Mouse (Mus musculus) midbrain, embryonic 10.5 days (tissue): ENCODE results near the gene Ccm2. TPM values are rescaled to one million over a fixed set of nuclear protein-coding genes. Genes with fewer than 3 reads are reported as not detected.
A peak's percentile ranks its signal among the peaks of the same experiment; 100 is the strongest.

Source experiments
- DNase-seq: peaks from one replicate; pipeline ENCODE4 v3.0.0-alpha.2; 2017; ENCODE audit warnings: low spot score
- H3K27ac ChIP-seq: fragments of 300-500 bp; sonication (generic); replicated peaks from 2 replicates; pipeline ENCODE4 v1.5.1; 2016; ENCODE audit warnings: mild to moderate bottlenecking
- H3K27me3 ChIP-seq: fragments of 300-500 bp; sonication (generic); 2 replicates; pipeline ENCODE4 v1.6.1; 2016; ENCODE audit warnings: low read depth, mild to moderate bottlenecking; ENCODE audit not compliant: poor library complexity, severe bottlenecking
- H3K36me3 ChIP-seq: fragments of 300-500 bp; sonication (generic); 2 replicates; pipeline ENCODE4 v1.6.1; 2016; ENCODE audit warnings: mild to moderate bottlenecking, moderate library complexity
- H3K4me1 ChIP-seq: fragments of 300-500 bp; sonication (generic); 2 replicates; pipeline ENCODE4 v1.6.1; 2016
- H3K4me3 ChIP-seq: fragments of 300-500 bp; sonication (generic); 2 replicates; pipeline ENCODE4 v1.5.1; 2016; ENCODE audit warnings: mild to moderate bottlenecking, moderate library complexity
- H3K9me3 ChIP-seq: fragments of 300-500 bp; sonication (generic); replicated peaks from 2 replicates; pipeline ENCODE4 v1.6.1; 2016; ENCODE audit warnings: mild to moderate bottlenecking
- WGBS: fragments of 180-500 bp; shearing (Covaris S2); methylation state at CpG from one replicate; pipeline ENCODE4 v1.1.7; 2016; 5-methylcytosine and 5-hydroxymethylcytosine counted together
- polyA plus RNA-seq: library from polyadenylated mRNA; unstranded; fragments of >200 nt; fragmentation: Nextera tagmentation; extraction: Ambion mirVana; gene quantifications from 2 replicates; pipeline ENCODE4 v1.2.1, GENCODE M21; 2016

The Ccm2 gene
- polyA plus RNA-seq, 1 experiment from 2014 or later = 106 TPM

DNA sequence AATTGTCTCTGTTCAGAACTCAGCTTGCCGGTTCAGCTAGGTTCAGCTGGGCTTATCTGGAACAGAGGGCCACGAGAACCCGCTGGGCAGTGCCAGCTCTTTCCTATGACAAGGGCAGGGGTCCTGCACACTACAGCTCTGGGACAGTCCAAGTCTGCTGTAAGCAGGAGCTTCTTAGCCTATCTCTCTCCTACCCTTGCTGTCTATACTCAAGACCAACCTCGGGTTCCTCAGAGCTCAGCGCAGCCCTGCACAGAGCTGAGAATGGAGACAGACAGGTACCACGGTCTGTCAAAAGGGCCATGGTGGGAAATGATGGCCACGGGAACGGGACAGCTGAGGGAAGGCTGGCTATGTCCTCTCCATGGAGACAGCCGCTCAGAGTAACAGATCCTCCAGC, 56.5 kb downstream of the Ccm2 start:
- Histone ChIP-seq H3K27me3 (peaks cover 40% of the 10 kb centered on the region), H3K4me1 (peaks cover 78% of the 10 kb centered on the region), H3K27ac (no peak overlapping the region), H3K36me3 (peaks cover 22% of the 10 kb centered on the region), H3K4me3 (peak overlapping the region; percentile 60; the same call in 1 of the 2 replicates), H3K9me3 (no peaks in the 10 kb centered on the region)
- no peak for DNase-seq
- WGBS = 85% methylated on average over 9 of the region's 9 CpGs

DNA sequence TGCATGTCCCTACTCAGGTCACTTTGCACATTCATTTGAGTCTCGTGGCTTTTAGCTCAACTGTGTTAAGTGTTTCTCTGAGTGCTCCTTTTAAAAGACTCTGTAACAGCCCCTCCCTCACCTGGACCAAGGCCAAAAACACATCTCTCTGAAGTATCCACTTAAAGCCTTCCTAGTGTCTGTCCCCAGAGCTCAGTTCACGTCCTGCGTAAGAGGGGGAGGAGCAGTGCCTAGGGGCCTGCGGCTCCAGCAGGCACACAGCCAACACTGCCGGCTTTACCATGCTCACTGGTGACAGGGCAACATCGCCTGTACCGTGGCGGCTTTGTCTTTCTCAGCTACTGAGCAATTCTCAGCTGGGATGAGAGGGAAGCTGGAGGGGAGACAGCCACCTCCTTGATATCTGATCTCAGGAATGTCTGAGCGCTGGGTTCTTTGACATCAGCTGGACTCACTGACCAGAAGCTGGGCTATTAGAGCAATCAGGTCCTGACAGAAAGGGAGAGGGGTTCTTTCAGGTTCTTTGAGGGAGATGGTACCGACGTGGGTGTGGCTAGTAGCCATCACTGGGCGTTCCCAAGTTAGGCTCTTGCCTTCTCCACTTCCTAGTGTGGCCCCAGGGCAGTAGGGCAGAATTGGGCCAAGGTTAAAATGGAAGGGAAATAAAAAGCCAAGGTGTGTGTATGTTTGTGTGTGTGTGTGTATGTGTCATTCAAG, 57.4 kb downstream of the Ccm2 start:
- Histone ChIP-seq H3K27ac (peak overlapping the region; percentile 81; the same call in 1 of the 2 replicates), H3K36me3 (peaks cover 20% of the 10 kb centered on the region; the same call in 1 of the 2 replicates), H3K4me1 (peaks cover 70% of the 10 kb centered on the region), H3K4me3 (peak overlapping the region; percentile 60), H3K9me3 (no peaks in the 10 kb centered on the region), H3K27me3 (peaks cover 40% of the 10 kb centered on the region)
- no peak for DNase-seq
- WGBS = 39% methylated on average over 12 of the region's 12 CpGs

DNA sequence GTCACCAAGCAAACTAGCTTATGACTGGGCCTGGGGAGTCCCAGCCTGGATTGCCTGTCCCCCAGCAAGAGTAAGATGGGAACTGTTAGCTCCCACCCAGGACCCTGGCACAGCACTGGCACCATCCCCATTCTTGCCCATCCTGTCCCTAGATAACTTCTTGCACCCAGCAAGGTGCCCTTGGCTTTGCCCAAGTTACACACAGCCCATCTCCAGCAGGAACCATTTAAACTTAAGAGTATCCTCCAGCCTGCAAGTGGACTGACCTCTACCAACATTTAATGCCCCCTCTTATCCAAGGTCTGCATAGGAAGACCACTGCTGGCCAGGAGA, 57.9 kb downstream of the Ccm2 start:
- Histone ChIP-seq H3K4me1 (peaks cover 65% of the 10 kb centered on the region), H3K4me3 (peak overlapping the region; percentile 60), H3K9me3 (no peaks in the 10 kb centered on the region), H3K36me3 (peaks cover 20% of the 10 kb centered on the region; the same call in 1 of the 2 replicates), H3K27me3 (peaks cover 40% of the 10 kb centered on the region), H3K27ac (peak overlapping the region; percentile 81)
- no peak for DNase-seq

DNA sequence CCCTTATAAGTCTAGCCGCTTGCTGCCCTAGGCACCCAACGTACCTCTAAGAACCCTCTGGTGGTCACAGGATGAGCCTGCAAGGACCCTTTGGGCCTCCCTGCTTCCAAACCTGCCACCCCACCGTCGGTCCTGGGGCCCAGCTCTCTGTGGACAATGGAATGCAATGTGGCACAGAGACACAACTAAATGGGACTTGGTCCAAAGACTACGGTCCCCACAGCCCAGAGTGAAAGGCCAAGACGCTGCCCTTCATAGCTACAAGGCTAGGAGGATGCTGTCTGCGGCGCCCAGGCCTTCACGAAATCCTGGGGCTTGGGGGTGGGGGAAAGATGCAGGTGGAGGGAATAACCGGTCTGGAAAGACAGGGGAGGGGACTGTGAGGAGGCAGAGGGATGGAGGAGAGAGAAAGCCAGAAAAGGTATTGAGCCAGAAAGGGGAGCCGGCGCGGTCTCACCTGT, 58.4 kb downstream of the Ccm2 start:
- no peaks in the 10 kb centered on the region for H3K9me3 ChIP-seq
- peaks cover 21% of the 10 kb centered on the region; the same call in 1 of the 2 replicates for H3K36me3 ChIP-seq
- WGBS = 16% methylated on average over 13 of the region's 13 CpGs
- H3K27me3 ChIP-seq = peaks cover 40% of the 10 kb centered on the region
- peak overlapping the region; percentile 81 for H3K27ac ChIP-seq
- DNase-seq = no peak
- peak overlapping the region; percentile 60 for H3K4me3 ChIP-seq
- peaks cover 60% of the 10 kb centered on the region for H3K4me1 ChIP-seq

DNA sequence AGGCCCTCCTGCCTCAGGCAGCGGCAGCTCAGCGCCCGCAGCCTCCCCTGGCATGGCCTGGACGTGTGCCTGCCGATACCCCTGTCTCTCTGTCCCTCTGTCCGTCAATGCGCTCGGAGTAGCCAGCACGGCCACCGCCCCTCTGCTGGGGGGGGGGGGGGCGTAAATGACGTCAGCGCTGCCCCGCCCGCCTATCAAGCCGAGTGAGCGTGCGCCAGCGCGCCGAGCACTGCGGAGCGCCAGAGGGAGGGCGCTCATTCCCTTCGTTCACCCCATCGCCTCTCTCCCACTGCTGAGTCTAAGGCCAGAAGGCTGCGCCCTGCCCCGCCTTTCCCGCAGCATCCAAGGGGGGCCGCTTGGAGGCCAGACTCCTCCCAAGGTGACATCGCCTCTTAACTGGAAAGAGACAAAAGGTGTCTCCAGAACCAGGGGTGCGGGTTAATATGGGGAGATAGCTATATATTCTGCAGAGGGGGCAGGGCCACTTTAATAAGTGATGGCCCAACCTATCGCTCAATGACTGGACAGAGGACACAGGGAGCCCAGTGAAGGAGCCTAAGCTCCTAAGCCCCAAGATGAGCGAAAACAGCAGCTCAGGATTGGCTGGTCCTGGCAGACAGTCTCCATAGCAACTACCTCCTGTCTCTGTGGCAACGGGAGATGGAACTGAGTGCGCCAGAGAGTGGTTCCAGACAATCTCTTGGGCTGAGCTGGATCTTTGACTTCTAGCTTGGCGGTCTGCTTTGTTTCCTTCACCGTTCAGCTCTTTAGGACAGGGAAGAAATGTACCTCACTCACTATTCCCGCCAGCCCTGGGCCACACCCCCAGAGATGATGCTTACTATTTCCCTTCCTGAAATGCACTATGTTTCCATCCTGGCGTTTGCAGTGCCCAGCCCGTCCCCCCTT, 59.1 kb downstream of the Ccm2 start, which contains the start of gene Nacad:
Gene Nacad, minus strand, starts transcription at position 563 of the 909 bp plus-strand sequence.
- Histone ChIP-seq H3K27me3 (peaks cover 40% of the 10 kb centered on the region), H3K9me3 (no peaks in the 10 kb centered on the region), H3K36me3 (peaks cover 22% of the 10 kb centered on the region), H3K27ac (peak within 1 kb of the TSS; percentile 81), H3K4me3 (peak within 1 kb of the TSS; percentile 60), H3K4me1 (peaks cover 53% of the 10 kb centered on the region)
- peak; percentile 80 for DNase-seq
- 4% methylated on average over 41 of the region's 41 CpGs for WGBS

- H3K4me3 ChIP-seq = no peak overlapping the region
- peaks cover 100% of the 10 kb centered on the region for H3K36me3 ChIP-seq
- no peak for DNase-seq
- 92% methylated on average over 12 of the region's 12 CpGs for WGBS
- H3K9me3 ChIP-seq = no peaks in the 10 kb centered on the region
- H3K4me1 ChIP-seq = no peaks in the 10 kb centered on the region
- no peaks in the 10 kb centered on the region for H3K27me3 ChIP-seq
- no peak overlapping the region for H3K27ac ChIP-seq
Measured at GRCm38 (mm10) chr11:6615250-6616205, 68.8 kb downstream of the Ccm2 start.

DNA sequence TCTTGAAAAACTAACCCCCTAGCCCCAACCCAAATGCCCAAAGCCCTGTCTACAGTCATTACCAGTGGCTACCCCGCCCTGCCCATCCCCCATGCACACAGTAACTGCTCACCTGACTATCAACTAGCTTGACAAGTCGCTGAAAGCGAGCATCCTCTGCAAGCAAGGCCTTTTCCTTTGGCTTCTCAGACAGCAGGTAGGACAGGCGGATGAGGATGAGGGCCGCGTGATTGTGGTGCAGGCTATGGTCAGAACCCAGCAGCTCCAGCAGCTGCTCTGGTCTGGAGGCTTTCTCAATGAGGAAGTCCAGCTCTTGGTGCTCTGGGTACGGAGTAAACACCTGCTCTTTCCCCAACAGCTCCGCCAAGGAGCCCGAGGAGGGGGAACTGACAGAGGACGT, 77.0 kb downstream of the Ccm2 start:
- no peak for DNase-seq
- H3K9me3 ChIP-seq = no peaks in the 10 kb centered on the region
- H3K4me1 ChIP-seq = peaks cover 30% of the 10 kb centered on the region
- H3K36me3 ChIP-seq = peaks cover 62% of the 10 kb centered on the region
- no peak overlapping the region for H3K27ac ChIP-seq
- H3K27me3 ChIP-seq = no peaks in the 10 kb centered on the region
- H3K4me3 ChIP-seq = peak overlapping the region; percentile 84; the same call in 1 of the 2 replicates
- 96% methylated on average over 10 of the region's 10 CpGs for WGBS

GRCm38 (mm10) chr11:6624619-6625382, 78.1 kb downstream of the Ccm2 start:
- H3K27me3 ChIP-seq = no peaks in the 10 kb centered on the region
- H3K4me1 ChIP-seq = peaks cover 30% of the 10 kb centered on the region
- 75% methylated on average over 14 of the region's 14 CpGs for WGBS
- H3K4me3 ChIP-seq = peak overlapping the region; percentile 84
- peaks cover 51% of the 10 kb centered on the region for H3K36me3 ChIP-seq
- no peaks in the 10 kb centered on the region for H3K9me3 ChIP-seq
- peak overlapping the region; percentile 95 for H3K27ac ChIP-seq
- DNase-seq = no peak

- Histone ChIP-seq H3K27ac (peak within 1 kb of the TSS; percentile 95), H3K27me3 (no peaks in the 10 kb centered on the region), H3K36me3 (peaks cover 42% of the 10 kb centered on the region), H3K4me3 (peak within 1 kb of the TSS; percentile 84), H3K9me3 (no peaks in the 10 kb centered on the region), H3K4me1 (peaks cover 30% of the 10 kb centered on the region)
- peak; percentile 94 for DNase-seq
- under 1% methylated on average over 66 of the region's 66 CpGs for whole genome bisulfite sequencing
Measured at GRCm38 (mm10) chr11:6625478-6626387, 79.0 kb downstream of the Ccm2 start, which contains the start of gene Tbrg4. Tbrg4 (minus strand) TSS chr11:6626067.

DNA sequence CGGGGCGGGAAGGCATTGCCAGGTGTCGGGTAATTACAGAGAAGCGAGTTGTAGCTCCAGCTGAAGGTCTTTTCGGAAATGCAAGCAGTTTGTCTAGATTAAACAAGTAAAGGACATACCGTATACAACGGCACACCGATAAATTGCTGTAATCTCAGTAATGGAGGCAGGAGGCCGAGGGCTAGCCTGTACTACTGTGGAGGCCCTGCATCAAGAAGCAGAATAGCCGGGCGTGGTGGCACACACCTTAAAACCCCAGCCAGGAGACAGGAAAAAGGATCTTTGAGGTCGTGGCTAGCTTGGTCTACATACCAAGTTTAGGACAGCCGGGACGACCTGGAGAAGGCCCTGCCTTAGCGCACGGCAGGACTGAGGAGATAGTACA, 79.7 kb downstream of the Ccm2 start:
- H3K36me3 ChIP-seq = peaks cover 35% of the 10 kb centered on the region
- peak overlapping the region; percentile 95 for H3K27ac ChIP-seq
- DNase-seq = no peak
- H3K9me3 ChIP-seq = no peaks in the 10 kb centered on the region
- peak overlapping the region; percentile 84 for H3K4me3 ChIP-seq
- H3K27me3 ChIP-seq = no peaks in the 10 kb centered on the region
- 15% methylated on average over 16 of the region's 16 CpGs for WGBS
- peaks cover 30% of the 10 kb centered on the region for H3K4me1 ChIP-seq

DNA sequence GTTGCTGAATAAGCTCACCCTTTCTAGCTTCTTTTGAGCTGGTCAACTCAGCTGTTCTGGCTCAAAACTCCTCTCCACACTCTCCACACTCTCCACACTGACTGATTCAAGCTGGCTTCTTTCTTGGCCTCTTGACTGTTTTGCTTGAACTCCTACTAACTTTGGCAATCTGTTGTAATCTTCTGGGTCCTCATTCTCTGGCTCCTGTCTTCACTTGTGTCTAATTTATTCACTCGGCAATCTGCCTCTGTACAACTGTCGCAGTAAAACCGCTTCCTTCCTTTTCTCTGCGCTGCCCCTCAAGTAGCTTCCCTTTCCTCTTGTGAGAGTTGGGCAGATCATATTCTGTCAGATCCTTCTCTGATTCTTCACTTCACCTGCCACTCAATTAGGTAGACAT, 81.0 kb downstream of the Ccm2 start:
- no peak overlapping the region for H3K27ac ChIP-seq
- WGBS = 91% methylated on average over 4 of the region's 4 CpGs
- H3K9me3 ChIP-seq = no peaks in the 10 kb centered on the region
- no peaks in the 10 kb centered on the region for H3K27me3 ChIP-seq
- H3K4me1 ChIP-seq = peaks cover 30% of the 10 kb centered on the region
- no peak overlapping the region for H3K4me3 ChIP-seq
- no peak for DNase-seq
- H3K36me3 ChIP-seq = peaks cover 22% of the 10 kb centered on the region
